Mouse (Mus musculus) forebrain, embryonic 14.5 days (tissue): ENCODE data around the gene Zfp729a. TPM values are rescaled to one million over a fixed set of nuclear protein-coding genes. Genes with fewer than 3 reads are reported as not detected.

Experiments
- ATAC-seq: fragments of 200-750 bp; cut with Nextera tagmentation; 2 replicates; pipeline ENCODE4 v1.8.0; 2017; ENCODE audit warnings: mild to moderate bottlenecking, moderate library complexity
- DNase-seq: peaks from one replicate; pipeline ENCODE4 v3.0.0-alpha.2; 2015; ENCODE audit warnings: low spot score
- H3K27ac ChIP-seq: fragments of 300-500 bp; sonication (generic); 2 replicates; pipeline ENCODE4 v1.5.1; 2014; ENCODE audit warnings: low read depth, mild to moderate bottlenecking, control low read depth, low read length, moderate library complexity
- H3K27me3 ChIP-seq: fragments of 300-500 bp; sonication (generic); replicated peaks from 2 replicates; pipeline ENCODE4 v1.6.1; 2014; ENCODE audit warnings: low read length, control low read depth, mixed read lengths; ENCODE audit not compliant: control insufficient read depth, insufficient read depth
- H3K36me3 ChIP-seq: fragments of 300-500 bp; sonication (generic); 2 replicates; pipeline ENCODE4 v1.6.1; 2014; ENCODE audit warnings: low read length, control low read depth; ENCODE audit not compliant: control insufficient read depth, insufficient read depth
- H3K4me1 ChIP-seq: fragments of 300-500 bp; sonication (generic); 2 replicates; pipeline ENCODE4 v1.6.1; 2014; ENCODE audit warnings: antibody characterized with exemption, low read length, control low read depth; ENCODE audit not compliant: control insufficient read depth, insufficient read depth
- H3K4me2 ChIP-seq: fragments of 300-500 bp; sonication (generic); 2 replicates; pipeline ENCODE4 v1.6.1; 2014; ENCODE audit warnings: mild to moderate bottlenecking, control low read depth, low read length
- H3K4me3 ChIP-seq: fragments of 300-500 bp; sonication (generic); 2 replicates; pipeline ENCODE4 v1.5.1; 2014; ENCODE audit warnings: low read depth, low read length, control low read depth
- H3K9ac ChIP-seq: fragments of 300-500 bp; sonication (generic); 2 replicates; pipeline ENCODE4 v1.6.1; 2014; ENCODE audit warnings: mild to moderate bottlenecking, low read length, control low read depth, moderate library complexity
- H3K9me3 ChIP-seq: fragments of 300-500 bp; sonication (generic); replicated peaks from 2 replicates; pipeline ENCODE4 v1.6.1; 2016; ENCODE audit warnings: low read length, control low read depth, mixed read lengths; ENCODE audit not compliant: control insufficient read depth
- WGBS: fragments of 180-500 bp; shearing (Covaris S2); extraction: QIAGEN DNeasy Blood & Tissue Kit; methylation state at CpG from one replicate; pipeline ENCODE4 v1.1.7; 2014; 5-methylcytosine and 5-hydroxymethylcytosine counted together
- polyA plus RNA-seq: library from polyadenylated mRNA; unstranded; fragments of >200 nt; fragmentation: Nextera tagmentation; extraction: Ambion mirVana; gene quantifications from 2 replicates; pipeline ENCODE4 v1.2.1, GENCODE M21; 2014

The Zfp729a gene
- polyA plus RNA-seq, 1 experiment from 2014 or later, result 3.9 TPM

GRCm38 (mm10) chr13:67572591-67573189 lies 64.9 kb downstream of the Zfp729a start:
- no peaks in the 10 kb centered on the region for H3K4me1 ChIP-seq
- H3K36me3 ChIP-seq, result no peaks in the 10 kb centered on the region
- WGBS, result 74% methylated on average over 5 of the region's 5 CpGs
- H3K4me3 ChIP-seq, result no peak overlapping the region
- H3K27ac ChIP-seq, result no peak overlapping the region
- H3K27me3 ChIP-seq, result no peaks in the 10 kb centered on the region
- no peak for ATAC-seq
- no peak overlapping the region for H3K9ac ChIP-seq
- no peak overlapping the region for H3K4me2 ChIP-seq
- DNase-seq, result no peak
- no peaks in the 10 kb centered on the region for H3K9me3 ChIP-seq

Other genes with a start within 250 kb of the Zfp729a start
- gene Zfp429, start 238.0 kb downstream of the Zfp729a start, polyA plus RNA-seq, result 3.3 and 4.6 TPM in 2 replicates
- 0.34 and 0.72 TPM in 2 replicates for gene Zfp459, start 216.4 kb downstream of the Zfp729a start, polyA plus RNA-seq
- 7.6 and 9.6 TPM in 2 replicates for gene Zfp874a, start 186.2 kb downstream of the Zfp729a start, polyA plus RNA-seq
- gene Zfp874b, start 153.5 kb downstream of the Zfp729a start, polyA plus RNA-seq, result 3.4 and 3.8 TPM in 2 replicates
- 12.2 and 14.8 TPM in 2 replicates for gene Zfp58, start 137.2 kb downstream of the Zfp729a start, polyA plus RNA-seq
- 0.33 TPM in 1 of 2 replicates, not detected in the other for gene Gm26965, start 111.6 kb downstream of the Zfp729a start, polyA plus RNA-seq
- 46.7 and 48.8 TPM in 2 replicates for gene Zfp87, start 111.6 kb downstream of the Zfp729a start, polyA plus RNA-seq
- gene Zfp748, start 84.0 kb downstream of the Zfp729a start, polyA plus RNA-seq, result 18.6 and 22.3 TPM in 2 replicates
- gene Zfp729b, start 28.1 kb downstream of the Zfp729a start, polyA plus RNA-seq, result 7.1 and 7.3 TPM in 2 replicates
- 0.54 TPM in 1 of 2 replicates, not detected in the other for gene Gm49345, start within 50 bp of the Zfp729a start, polyA plus RNA-seq
- 9.9 and 15.0 TPM in 2 replicates for gene Zfp738, start 49.3 kb upstream of the Zfp729a start, polyA plus RNA-seq
- gene Zfp65, start 91.4 kb upstream of the Zfp729a start, polyA plus RNA-seq, result 4.4 and 5.6 TPM in 2 replicates
- gene Zfp85, start 117.4 kb upstream of the Zfp729a start, polyA plus RNA-seq, result 9.8 and 11.8 TPM in 2 replicates
- 4.0 TPM in 2 replicates for gene Zfp493, start 141.9 kb upstream of the Zfp729a start, polyA plus RNA-seq
- 13.9 and 14.0 TPM in 2 replicates for gene Zfp273, start 175.9 kb upstream of the Zfp729a start, polyA plus RNA-seq
- 4.9 and 7.4 TPM in 2 replicates for gene Gm10037, start 193.3 kb upstream of the Zfp729a start, polyA plus RNA-seq
- gene BC048507, start 225.5 kb upstream of the Zfp729a start, polyA plus RNA-seq, result not detected in 2 replicates